Mouse (Mus musculus): ENCODE measurements around the gene Wipi2. TPM values are rescaled to one million over a fixed set of nuclear protein-coding genes. Genes with fewer than 3 reads are reported as not detected.

The Wipi2 gene
- total RNA-seq, 2 experiments from 2014 or later = 34.7 to 38.9 TPM

DNA sequence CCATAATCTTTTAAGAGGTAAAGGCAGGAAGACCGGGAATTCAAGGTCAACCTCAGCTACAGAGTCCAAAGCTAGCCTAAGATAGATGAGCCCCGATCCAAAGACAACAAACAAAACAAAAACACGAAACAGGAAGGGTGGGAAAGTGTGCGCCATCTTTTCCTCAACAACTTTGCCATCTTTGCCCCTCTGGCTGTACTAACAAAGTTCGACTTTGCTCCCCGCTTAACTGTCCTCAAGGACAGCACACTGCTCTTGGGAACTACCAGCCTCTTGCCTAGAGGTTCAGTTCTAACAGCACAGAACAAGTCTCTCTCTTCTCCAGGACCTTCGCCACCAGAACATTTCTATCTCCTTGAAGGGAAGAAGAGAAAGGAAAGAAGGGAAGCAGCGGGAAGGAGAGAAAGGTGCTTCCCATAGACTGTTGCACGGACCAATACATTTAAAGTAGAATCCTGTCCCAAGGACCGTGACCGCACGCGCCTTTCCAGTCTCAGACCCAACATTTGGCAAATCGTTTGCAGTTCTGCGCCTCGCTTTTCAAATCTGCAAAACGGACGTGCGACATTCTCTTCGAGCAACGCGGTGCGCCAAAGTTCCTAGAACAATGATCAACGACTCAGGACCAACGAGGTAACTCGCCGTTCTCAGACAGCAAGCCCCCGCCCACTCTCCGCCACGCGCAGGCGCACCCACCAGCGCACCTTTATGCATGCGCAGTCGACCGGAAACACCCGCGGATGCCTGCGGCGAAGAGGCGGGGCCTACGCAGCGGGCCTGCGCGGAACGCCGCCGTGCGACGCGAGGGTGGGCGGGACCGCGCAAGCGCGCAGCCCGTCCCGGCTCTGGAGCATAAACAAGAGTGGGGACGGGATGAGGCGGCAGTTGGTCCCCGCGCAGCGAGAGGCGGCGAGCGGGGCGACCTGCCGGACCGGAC, 1.5 kb downstream of the Wipi2 start:
- peak; percentile 92 for DNase-seq (ENCODE audit: low spot score)
- intact Hi-C loops (cut with DNase I) = no loop called here

DNA sequence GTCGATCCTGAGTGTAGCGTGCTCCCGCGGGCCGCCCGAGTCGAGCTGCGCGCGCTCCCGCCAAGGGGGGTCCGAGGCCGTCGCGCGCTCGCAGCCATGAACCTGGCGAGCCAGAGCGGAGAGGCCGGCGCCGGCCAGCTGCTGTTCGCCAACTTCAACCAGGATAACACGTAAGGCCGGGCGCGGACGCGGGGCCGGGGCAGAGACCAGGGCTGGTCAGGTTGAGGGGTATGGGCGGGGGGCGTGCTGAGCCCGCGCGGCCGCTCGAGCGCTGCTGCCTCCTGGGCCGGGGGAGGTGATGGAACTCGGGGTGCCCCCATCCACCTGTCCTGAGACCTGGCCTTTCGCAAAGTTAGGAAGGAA, 2.1 kb downstream of the Wipi2 start:
- intact Hi-C loops (cut with DNase I) = no loop called here
- no peak for DNase-seq (ENCODE audit: low spot score)

DNA sequence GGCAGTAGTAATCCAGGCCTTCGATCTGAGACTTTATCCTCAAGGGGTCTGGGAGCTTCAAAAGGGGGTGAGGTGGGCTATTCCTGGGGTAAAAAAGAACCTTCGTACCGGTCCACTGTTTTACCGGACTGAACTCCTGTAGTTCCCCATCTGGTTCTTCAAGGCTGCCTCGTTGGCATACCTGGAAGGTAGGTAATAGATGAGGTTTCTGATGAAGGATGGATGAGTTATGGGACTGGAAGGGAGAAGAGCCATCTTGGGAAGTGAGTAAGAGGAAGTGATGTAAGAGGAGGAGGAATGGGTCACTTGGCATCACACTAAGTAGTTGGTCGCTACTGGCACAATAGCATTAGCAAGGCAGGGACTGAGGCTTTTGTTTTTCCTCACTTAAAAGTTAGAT, 2.7 kb downstream of the Wipi2 start:
- no peak for DNase-seq (ENCODE audit: low spot score)
- intact Hi-C loops (cut with DNase I) = no loop called here

DNA sequence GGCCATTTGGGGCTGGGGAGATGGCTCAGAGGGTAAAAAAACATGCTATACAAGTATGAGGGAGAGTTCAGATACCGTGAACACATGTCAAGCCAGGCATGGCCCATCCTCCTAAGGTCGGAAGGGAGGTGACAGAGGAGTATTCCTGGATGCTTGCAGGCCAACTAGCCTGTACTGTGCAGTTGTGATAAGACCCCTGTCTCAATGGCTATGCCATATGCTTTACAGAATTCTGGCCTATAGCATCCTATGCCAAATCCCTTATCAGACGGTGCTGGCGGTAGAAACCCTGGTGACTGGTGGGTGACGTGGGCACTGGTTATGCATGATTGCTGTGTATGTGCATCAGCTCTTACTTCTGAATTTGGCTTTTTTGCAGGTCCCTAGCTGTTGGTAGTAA, 10.3 kb downstream of the Wipi2 start:
- DNase-seq (ENCODE audit: low spot score) = no peak
- intact Hi-C loops (cut with DNase I) = no loop called here

DNA sequence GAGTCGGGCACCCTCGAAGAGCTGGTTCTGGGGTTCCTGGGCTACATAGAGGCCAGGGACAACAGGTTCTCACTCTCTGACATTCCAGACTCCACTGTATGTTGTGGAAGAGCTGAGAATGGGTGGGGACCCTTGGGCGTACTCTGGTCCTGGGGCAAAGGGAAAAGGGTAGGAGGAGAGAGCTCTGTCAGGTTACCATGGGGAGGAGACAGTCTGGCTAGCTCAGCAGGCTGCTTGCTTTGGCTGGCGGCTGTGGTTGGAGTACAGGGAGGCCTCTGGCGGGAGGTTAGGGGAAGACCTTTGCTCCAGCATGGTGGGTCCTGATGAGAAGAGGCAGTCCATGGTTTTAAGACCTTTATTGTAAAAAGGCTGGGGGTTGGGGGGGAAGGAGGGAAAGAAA, 12.6 kb downstream of the Wipi2 start:
- intact Hi-C loops (cut with DNase I) = no loop called here
- no peak for DNase-seq (ENCODE audit: low spot score)

DNA sequence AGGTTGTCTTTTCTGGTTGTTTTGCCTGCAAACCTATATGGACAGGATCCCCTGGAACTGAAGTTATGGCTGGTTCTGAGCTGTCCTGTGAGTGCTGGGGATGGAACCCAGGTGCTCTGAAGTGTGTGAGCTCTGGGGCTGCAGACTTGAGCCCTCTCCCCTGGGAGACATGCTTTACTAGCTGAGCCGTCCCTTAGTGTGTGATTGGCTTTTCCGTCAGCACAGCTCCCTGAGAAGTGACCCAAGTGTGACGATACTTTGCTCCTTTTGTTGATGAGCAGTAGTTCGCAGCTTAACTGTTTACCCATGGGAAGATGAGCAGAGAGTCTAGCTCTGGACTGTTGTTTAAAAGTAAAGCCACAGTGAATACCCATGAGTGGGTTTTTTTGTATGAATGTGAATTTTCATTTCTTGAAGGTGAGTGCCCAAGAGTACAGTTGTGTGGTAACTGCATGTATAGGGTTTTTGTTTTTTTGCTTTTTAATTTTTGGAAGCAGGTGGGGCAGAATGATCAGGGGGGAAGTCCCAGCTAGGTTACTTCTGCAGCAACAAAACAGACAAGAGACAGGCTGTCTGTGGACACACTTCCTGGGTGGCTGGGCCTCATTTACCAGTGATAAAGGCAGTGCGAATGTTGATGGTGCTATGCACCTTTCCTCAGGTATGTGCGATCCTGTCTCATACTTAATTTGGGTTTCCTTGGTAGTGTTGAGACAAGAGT, 14.0 kb downstream of the Wipi2 start:
- DNase-seq (ENCODE audit: low spot score) = no peak
- intact Hi-C loops (cut with DNase I) = no loop called here

DNA sequence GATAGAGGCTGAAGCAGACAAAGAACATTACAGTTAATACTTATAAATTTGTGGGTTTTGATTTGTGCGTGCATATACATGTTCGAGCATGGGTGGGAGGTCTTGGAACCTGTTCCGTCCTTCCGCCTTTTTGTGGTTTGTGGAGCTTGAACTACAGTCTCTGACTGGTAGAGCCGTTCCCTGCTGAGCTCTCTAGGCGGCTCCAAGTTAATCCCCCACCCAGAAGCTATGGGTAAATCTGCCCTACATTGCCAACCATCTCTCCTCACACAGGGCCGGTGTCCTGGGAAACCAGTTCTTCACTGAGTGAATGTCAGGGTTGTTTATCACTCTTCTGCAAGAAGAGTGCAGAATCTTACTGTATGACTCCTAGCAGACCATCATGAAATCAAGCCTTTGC, 20.7 kb downstream of the Wipi2 start:
- intact Hi-C loops (cut with DNase I) = no loop called here
- no peak for DNase-seq (ENCODE audit: low spot score)

DNA sequence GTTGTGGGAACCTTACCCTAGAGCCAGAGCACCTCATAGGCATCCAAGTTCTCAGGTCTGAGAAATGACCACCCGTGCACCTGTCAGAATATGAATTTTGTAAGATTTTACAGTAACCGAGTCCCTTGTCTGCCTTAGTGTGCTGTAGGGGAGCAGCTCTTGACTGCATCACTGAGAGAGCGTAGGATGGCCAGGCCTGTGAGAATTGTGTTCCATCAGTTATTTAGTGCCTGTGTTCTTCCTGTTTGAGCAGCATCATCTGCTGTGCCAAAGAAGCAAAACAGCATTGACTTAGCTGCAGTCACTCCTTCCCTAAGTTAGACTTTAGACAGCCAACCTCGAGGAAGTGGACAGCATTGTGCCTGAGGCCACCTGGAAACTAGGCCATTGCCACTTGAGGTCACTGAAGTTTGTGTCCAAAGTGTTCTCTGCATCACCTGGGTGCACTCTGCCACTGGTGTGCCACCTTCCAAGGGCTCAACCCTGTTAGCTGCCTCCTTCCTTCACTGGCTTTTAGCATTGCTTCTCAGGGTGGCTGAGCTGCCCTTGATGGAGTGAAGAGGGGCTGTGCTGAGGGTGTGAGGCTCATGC, 22.1 kb downstream of the Wipi2 start:
- intact Hi-C loops (cut with DNase I) = no loop called here
- no peak for DNase-seq (ENCODE audit: low spot score)

DNA sequence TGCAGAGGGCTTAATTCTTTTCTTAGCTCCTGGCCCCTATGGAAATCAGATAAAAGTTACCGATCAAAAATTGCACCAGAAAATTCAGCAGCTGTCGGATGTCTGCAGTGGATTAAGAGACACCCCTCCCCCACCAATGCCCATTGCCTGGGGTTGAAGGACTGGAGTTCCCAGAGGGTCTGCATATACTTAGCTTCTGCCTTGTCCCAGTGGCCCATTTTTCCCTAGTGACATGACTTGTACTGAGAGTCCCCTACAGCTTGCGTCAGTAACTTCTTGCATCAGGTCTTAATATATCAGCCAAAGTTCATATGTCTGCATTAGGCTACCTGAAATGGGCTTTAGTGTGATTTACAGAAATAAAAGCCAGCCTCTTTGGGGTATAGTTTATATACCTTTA, 22.9 kb downstream of the Wipi2 start:
- intact Hi-C loops (cut with DNase I) = no loop called here
- no peak for DNase-seq (ENCODE audit: low spot score)

DNA sequence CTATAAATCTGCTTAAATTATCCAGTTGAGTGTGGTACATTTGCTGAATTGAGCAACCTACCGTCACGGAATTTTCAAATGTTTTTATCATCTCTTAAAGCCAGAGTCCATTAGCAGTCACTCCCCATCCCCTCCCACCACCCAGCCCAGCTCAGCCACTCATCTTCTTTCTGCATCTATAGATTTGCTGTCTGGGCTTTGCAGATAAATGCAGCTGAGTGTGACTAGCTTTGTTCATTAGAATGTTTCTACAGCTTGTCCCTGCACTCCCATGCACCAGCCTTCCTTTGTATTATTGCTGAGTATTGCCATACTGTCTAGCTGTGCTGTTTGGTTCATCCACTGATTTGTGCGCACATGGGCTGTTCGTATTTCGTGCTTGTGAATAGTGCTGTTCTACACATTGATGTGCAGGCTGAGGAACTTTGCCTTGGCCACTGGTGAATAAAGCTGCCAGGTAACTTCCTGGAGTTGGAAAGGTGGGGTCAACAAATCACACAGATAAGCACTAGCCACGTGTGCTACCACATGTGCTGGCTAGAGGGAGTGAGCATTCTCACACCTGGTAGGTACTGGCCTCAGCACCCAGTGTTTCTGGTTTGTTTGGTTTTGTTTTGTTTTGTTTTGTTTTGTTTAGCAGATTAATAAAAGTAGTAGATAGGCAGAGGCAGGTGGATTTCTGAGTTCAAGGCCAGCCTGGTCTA, 23.4 kb downstream of the Wipi2 start:
- no peak for DNase-seq (ENCODE audit: low spot score)
- intact Hi-C loops (cut with DNase I) = no loop called here

DNA sequence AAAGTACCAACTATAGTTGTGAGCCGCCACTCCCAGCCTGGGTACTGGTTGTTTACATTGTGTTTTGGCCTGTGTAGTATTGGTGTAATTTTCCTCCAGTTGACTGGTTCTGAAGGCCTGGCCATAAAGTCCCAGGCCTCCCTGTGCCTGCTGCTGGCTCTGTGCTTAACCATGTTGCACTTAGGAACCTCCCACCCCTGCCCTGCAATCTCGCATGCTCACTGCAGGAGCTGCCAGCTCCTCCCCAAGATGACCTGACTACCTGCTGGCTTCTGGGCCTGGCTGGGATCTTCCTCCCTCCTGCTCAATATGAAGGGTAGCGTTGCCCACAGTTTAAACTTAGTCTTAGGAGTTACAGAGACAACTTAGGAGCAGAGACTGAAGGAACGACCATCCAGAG, 24.8 kb downstream of the Wipi2 start:
- DNase-seq (ENCODE audit: low spot score) = no peak
- intact Hi-C loops (cut with DNase I) = no loop called here

DNA sequence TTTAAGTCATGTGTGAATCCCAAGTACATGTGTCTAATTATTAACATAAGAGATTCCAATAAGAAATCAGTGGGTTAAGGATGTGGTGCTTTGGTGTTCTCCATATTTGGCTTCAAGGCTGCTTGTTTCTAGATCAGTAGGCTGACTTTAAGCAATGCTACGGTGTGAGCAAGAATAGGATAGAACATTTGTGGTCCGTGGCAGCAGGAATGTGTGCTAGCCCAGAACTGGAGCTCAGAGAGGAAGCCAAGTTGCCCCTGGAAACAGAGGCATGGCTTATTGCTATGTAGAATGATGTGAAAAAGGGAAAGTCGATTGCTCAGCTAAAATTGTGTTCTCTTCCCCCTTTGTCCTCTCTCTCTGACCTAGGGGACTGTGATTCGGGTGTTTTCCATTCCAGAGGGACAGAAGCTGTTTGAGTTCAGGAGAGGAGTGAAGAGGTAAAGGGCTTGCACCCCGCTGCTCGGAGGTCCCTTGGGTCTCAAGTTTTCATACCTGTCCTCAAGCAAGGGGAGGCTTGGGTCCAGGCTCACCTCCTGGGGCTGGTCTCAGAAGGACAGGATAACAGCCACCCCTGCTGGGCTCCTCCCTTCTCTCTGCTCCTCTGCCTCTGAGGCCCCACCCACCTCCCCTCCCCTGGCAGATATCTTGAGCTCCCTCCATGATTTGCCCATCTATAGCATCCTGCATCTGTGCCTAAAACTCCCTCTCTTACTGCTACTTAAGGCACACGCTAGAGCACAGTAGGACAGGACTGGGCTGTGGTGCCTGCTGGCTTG, 33.3 kb downstream of the Wipi2 start:
- intact Hi-C loops (cut with DNase I) = no loop called here
- DNase-seq (ENCODE audit: low spot score) = no peak

DNA sequence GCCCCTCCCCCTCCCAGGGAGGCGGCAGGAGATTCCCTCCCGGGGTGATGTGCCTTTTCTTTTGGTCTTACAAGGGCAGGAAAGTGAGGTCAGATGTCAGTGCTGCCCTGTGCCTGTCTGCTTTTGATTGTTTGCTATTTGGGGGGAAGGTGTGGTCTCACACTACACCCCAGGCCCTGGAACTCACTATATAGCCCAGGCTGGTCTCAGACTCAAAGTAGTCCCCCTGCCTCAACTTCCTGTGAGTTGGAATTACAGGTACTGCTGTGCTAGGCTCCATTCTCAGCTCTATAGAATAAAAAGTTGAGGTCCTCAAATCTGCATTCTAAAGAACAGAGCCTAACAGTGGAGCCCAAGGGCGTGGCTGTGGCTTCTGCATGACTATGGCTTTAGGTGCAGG, 40.4 kb downstream of the Wipi2 start:
- DNase-seq (ENCODE audit: low spot score) = no peak
- intact Hi-C loops (cut with DNase I) = no loop called here

DNA sequence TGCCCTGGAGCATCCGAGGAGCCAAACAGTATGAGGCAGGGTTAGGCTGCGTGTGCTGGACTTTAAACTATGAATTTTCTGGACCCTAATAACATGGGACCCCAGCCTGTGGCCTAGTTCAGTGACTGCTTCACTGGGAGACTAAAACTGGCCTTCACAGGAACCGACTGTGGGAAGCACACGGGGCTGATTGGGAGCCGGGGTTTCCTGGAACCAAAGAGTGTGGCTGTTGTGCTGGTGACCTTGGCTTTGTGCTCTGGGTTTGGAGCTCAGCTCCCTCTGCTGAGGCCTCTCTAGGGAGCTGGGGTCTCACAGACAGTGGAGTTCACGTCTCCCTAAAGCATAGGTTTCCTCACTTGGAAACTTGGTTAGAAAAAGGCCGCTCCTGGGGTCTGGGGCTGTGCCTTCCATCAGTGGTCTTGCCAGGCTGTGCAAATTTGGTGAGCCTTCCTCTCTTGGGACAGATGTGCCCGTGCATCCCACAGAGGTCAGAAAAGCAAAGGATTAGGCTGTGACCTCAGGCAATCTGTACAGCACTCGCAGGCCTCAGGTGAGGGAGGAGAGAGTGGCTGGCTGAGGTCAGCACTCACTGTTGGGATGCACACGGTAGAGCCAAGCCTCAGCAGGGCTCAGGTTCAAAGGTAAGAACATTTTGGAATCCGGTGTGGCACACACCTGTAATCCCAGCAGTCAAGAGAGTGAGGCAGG, 41.2 kb downstream of the Wipi2 start:
- intact Hi-C loops (cut with DNase I) = no loop called here
- DNase-seq (ENCODE audit: low spot score) = no peak

DNA sequence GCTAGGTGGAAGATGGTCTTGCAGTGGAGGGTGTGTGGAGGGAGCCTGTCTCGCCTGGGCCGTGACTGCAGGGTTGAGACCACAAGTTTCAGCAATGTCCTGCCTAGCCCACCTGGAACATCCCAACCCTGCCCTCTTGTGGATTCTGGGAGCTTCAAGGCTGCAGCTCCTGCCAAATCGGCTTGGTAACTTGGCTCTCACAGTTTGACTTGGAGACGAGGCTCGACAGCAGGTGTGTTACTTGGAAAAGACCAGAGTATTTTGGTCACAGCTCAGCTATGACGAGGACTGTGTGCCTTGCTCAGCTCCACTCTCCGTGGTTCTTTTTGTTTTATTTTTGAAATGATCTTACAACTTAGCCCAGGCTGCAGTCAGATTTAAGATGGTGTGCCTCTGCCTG, 42.2 kb downstream of the Wipi2 start:
- intact Hi-C loops (cut with DNase I) = no loop called here
- DNase-seq (ENCODE audit: low spot score) = no peak

DNA sequence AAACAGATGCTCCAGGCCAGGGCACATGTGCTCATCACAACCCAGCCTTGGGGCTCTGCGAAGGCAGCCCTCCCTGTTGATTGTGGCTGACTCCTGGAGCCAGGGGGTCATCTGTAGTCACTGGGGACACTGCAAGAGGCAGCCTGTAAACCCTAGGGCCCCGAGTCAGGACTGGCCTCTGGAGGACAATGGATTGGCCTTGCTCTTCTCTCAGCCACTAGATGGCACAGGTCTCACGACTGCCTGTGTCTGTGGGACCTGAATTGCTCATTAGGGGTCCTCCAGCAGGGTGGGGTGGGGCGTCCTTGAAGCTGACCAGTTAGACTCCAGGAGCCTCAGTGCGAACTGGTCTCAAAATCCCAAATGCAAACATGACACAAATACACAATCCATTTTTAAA, 45.6 kb downstream of the Wipi2 start:
- intact Hi-C loops (cut with DNase I) = no loop called here
- no peak for DNase-seq (ENCODE audit: low spot score)

DNA sequence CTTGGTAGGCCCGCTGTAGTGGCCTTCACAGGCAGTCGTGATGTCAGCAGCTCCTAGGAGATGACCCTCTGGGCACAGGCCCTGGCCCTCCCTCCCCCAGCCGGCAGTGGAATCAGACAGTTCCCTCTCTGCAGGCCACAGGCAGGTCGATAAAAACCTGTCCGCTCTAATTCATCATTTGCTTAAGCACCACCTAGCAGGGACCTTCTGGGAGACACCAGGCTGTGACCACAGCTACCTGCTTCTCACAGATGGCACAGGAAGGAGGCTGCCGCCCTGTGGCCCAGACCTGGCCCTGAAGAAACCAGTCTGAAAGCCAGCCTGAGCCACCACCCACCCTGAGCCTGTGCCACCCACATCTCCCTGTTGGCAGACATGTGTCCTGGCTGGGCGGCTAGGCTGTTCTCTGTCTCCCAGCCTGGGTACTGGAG, 50.7 kb downstream of the Wipi2 start:
- intact Hi-C loops (cut with DNase I) = no loop called here

DNA sequence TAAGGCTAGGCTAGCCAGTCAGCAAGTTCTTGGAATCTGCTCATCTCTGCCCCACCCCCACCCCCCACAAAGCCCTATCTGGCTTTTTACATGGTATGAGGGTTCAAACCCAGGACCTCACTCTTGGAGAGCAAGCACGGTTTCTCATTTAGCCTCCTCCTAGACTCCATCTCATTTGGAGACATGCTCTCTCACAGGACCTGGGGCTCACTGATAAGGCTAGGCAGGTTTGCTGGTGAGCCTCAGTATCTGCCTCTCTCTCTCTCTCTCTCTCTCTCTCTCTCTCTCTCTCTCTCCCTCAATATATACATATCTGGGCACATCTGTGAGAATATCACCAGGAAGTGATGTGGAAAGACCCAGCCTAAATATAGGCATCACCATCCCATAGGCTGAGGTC, 51.6 kb downstream of the Wipi2 start:
- intact Hi-C loops (cut with DNase I) = no loop called here
- DNase-seq (ENCODE audit: low spot score) = no peak

More for the DNA sequence above, 50.7 kb downstream of the Wipi2 start:
- DNase-seq (ENCODE audit: low spot score) = no peak

DNA sequence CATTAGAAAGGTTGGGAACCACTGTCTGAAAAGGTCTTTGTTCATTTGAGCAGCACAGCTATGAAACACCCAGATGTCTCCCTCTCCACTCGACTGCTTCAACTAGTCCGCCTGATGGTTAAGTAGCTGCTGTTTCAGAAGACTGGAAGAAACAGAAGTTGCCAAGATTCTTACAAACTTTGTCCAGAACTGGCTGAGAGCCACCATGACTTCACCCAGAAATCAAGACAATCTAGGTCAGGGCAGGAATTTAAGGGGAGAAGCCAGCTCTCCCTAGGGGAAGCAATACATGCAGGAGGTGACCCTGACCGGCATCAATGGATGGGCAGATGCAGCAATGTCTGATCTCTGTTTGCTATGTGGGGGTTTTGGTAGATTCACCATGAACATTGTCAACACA, 54.4 kb downstream of the Wipi2 start:
- intact Hi-C loops (cut with DNase I) = no loop called here
- DNase-seq (ENCODE audit: low spot score) = no peak

Data from heart, postnatal 25 days (tissue).